Mouse (Mus musculus): ENCODE data around the gene Hspa1b. TPM values are rescaled to one million over a fixed set of nuclear protein-coding genes. Genes with fewer than 3 reads are reported as not detected.

Hspa1b gene
- total and polyA plus RNA-seq, 3 experiments: 0.08 to 0.15 TPM; not detected in 1

- in situ Hi-C loops (cut with MboI; ENCODE audit: low pct_ligation_motif_present, low pct_unique_long_range_greater_than_20kb, low sequenced_read_pairs) (loop anchor here (5.0 kb wide), 1 partner anchor 55 kb away; no protein-coding TSS in a partner anchor), dilution Hi-C loops (cut with MboI; ENCODE audit: extremely low pct_ligation_motif_present, extremely low pct_unique_long_range_greater_than_20kb, low sequenced_read_pairs) (no loop called here)
- DNase-seq (ENCODE audit: extremely low read depth): peak; percentile 73
- H3K27me3 ChIP-seq (replicated peaks): no peaks in the 10 kb centered on the region
- H3K27ac ChIP-seq (ENCODE audit: insufficient read depth, low read depth): no peak overlapping the region
- peaks cover 65 to 74% of the 10 kb centered on the region in 2 experiments for H3K36me3 ChIP-seq (replicated peaks in 1 of 2; ENCODE audit: control insufficient read depth in 1 of 2, insufficient read depth in 1 of 2, low read length in 1 of 2)
- no peak overlapping the region for H3K9ac ChIP-seq (ENCODE audit: insufficient read depth, low read depth)
- peak; percentile 67 for TF ChIP-seq RAD21 (IDR thresholded peaks at IDR 0.05; ENCODE audit: low read depth, low read length)
- no peak for TF ChIP-seq ZKSCAN1 (IDR thresholded peaks at IDR 0.05; ENCODE audit: borderline replicate concordance, low read depth, low read length)
- peak; percentile 55 for TF ChIP-seq SMC3 (IDR thresholded peaks at IDR 0.05; ENCODE audit: low read depth, low read length)
- peak; percentile 82 to 83 for TF ChIP-seq CTCF (conservative IDR thresholded peaks at IDR 0.05 in 1 of 2, IDR thresholded peaks at IDR 0.05 in 1 of 2; ENCODE audit: low read depth in 2 of 2, low read length in 2 of 2)
- H3K4me2 ChIP-seq (ENCODE audit: insufficient read depth, low read depth, poor library complexity, severe bottlenecking): no peak overlapping the region
- peaks cover 14 to 53% of the 10 kb centered on the region in 2 experiments for H3K4me1 ChIP-seq (ENCODE audit: control insufficient read depth in 1 of 2, insufficient read depth in 2 of 2)
- no peak overlapping the region for H3K4me3 ChIP-seq (replicated peaks in 1 of 3; ENCODE audit: low read depth in 2 of 3, low read length in 2 of 3, poor library complexity in 1 of 3)
- no peaks in the 10 kb centered on the region for H3K79me2 ChIP-seq (replicated peaks; ENCODE audit: control insufficient read depth, extremely low read depth, insufficient read depth, poor library complexity, severe bottlenecking)
- no peaks in the 10 kb centered on the region for H3K9me3 ChIP-seq (replicated peaks; ENCODE audit: low read length)
These were observed 47.1 kb downstream of the Hspa1b start for GRCm38 (mm10) chr17:34911945-34912351.

GRCm38 (mm10) chr17:34910982-34911381 lies 48.1 kb downstream of the Hspa1b start:
- no peak for TF ChIP-seq GABPA (IDR thresholded peaks at IDR 0.05; ENCODE audit: insufficient replicate concordance, low read depth, low read length)
- TF ChIP-seq MXI1 (IDR thresholded peaks at IDR 0.05; ENCODE audit: low read depth, low read length): no peak
- TF ChIP-seq EP300 (IDR thresholded peaks at IDR 0.05; ENCODE audit: low read length): no peak
- no peak for TF ChIP-seq ETS1 (conservative IDR thresholded peaks at IDR 0.05; ENCODE audit: low read depth, low read length)
- TF ChIP-seq MAX (IDR thresholded peaks at IDR 0.05; ENCODE audit: low read length): no peak
- TF ChIP-seq ELF1 (IDR thresholded peaks at IDR 0.05; ENCODE audit: low read depth, low read length): peak; percentile 59
- TF ChIP-seq PAX5 (IDR thresholded peaks at IDR 0.05; ENCODE audit: low read length): no peak
- TF ChIP-seq HCFC1 (IDR thresholded peaks at IDR 0.05; ENCODE audit: low read depth, low read length): no peak
- peak overlapping the region; percentile 28 for H3K27ac ChIP-seq (ENCODE audit: insufficient read depth, low read depth)
- peaks cover 75 to 84% of the 10 kb centered on the region in 2 experiments for H3K36me3 ChIP-seq (replicated peaks in 1 of 2; ENCODE audit: control insufficient read depth in 1 of 2, insufficient read depth in 1 of 2, low read length in 1 of 2)
- H3K4me1 ChIP-seq (ENCODE audit: control insufficient read depth in 1 of 2, insufficient read depth in 2 of 2): peaks cover 14 to 49% of the 10 kb centered on the region in 2 experiments
- no peak for DNase-seq (ENCODE audit: extremely low read depth)
- no peaks in the 10 kb centered on the region for H3K79me2 ChIP-seq (replicated peaks; ENCODE audit: control insufficient read depth, extremely low read depth, insufficient read depth, poor library complexity, severe bottlenecking)
- no peaks in the 10 kb centered on the region for H3K27me3 ChIP-seq (replicated peaks)
- in situ Hi-C loops (cut with MboI; ENCODE audit: low pct_ligation_motif_present, low pct_unique_long_range_greater_than_20kb, low sequenced_read_pairs) (loop anchor here (5.0 kb wide), 1 partner anchor 54 kb away; no protein-coding TSS in a partner anchor), dilution Hi-C loops (cut with MboI; ENCODE audit: extremely low pct_ligation_motif_present, extremely low pct_unique_long_range_greater_than_20kb, low sequenced_read_pairs) (no loop called here)
- H3K9me3 ChIP-seq (replicated peaks; ENCODE audit: low read length): no peaks in the 10 kb centered on the region
- H3K4me2 ChIP-seq (ENCODE audit: insufficient read depth, low read depth, poor library complexity, severe bottlenecking): no peak overlapping the region
- no peak overlapping the region for H3K9ac ChIP-seq (ENCODE audit: insufficient read depth, low read depth)
- peak overlapping the region in 1 of 3 experiments; percentile 19 for H3K4me3 ChIP-seq (replicated peaks in 1 of 3; ENCODE audit: low read depth in 2 of 3, low read length in 2 of 3, poor library complexity in 1 of 3)

Other genes with a start within 250 kb of the Hspa1b start
Only the 20 nearest of the 42 such genes appear.
- gene Nelfe, start 108.8 kb downstream of the Hspa1b start, total RNA-seq (2012; rRNA removed): 55.6 and 60.0 TPM in 2 replicates
- 38.7 and 39.6 TPM in 2 replicates for gene Nelfe, start 108.8 kb downstream of the Hspa1b start, total RNA-seq (2014; rRNA removed)
- 159 and 177 TPM in 2 replicates for gene Nelfe, start 108.8 kb downstream of the Hspa1b start, polyA plus RNA-seq (2012; ENCODE audit: insufficient read length, low read depth)
- 0.25 and 0.34 TPM in 2 replicates for gene Cfb, start 96.7 kb downstream of the Hspa1b start, total RNA-seq (2012; rRNA removed)
- gene Cfb, start 96.7 kb downstream of the Hspa1b start, total RNA-seq (2014; rRNA removed): not detected in 2 replicates
- 3.4 and 5.9 TPM in 2 replicates for gene Cfb, start 96.7 kb downstream of the Hspa1b start, polyA plus RNA-seq (2012; ENCODE audit: insufficient read length, low read depth)
- gene Zbtb12, start 79.8 kb downstream of the Hspa1b start, total RNA-seq (2012; rRNA removed): 6.9 and 9.3 TPM in 2 replicates
- 2.2 and 2.4 TPM in 2 replicates for gene Zbtb12, start 79.8 kb downstream of the Hspa1b start, total RNA-seq (2014; rRNA removed)
- 8.0 and 8.5 TPM in 2 replicates for gene Zbtb12, start 79.8 kb downstream of the Hspa1b start, polyA plus RNA-seq (2012; ENCODE audit: insufficient read length, low read depth)
- not detected in 2 replicates for gene Gm20547, start 77.2 kb downstream of the Hspa1b start, total RNA-seq (2012; rRNA removed)
- gene Gm20547, start 77.2 kb downstream of the Hspa1b start, total RNA-seq (2014; rRNA removed): not detected in 2 replicates
- gene Gm20547, start 77.2 kb downstream of the Hspa1b start, polyA plus RNA-seq (2012; ENCODE audit: insufficient read length, low read depth): not detected in 2 replicates
- gene C2, start 61.0 kb downstream of the Hspa1b start, total RNA-seq (2012; rRNA removed): 2.3 and 3.1 TPM in 2 replicates
- 0.69 and 1.3 TPM in 2 replicates for gene C2, start 61.0 kb downstream of the Hspa1b start, total RNA-seq (2014; rRNA removed)
- 4.3 and 6.6 TPM in 2 replicates for gene C2, start 61.0 kb downstream of the Hspa1b start, polyA plus RNA-seq (2012; ENCODE audit: insufficient read length, low read depth)
- gene Ehmt2, start 60.8 kb downstream of the Hspa1b start, total RNA-seq (2012; rRNA removed): 118 and 150 TPM in 2 replicates
- gene Ehmt2, start 60.8 kb downstream of the Hspa1b start, total RNA-seq (2014; rRNA removed): 68.7 and 73.5 TPM in 2 replicates
- gene Ehmt2, start 60.8 kb downstream of the Hspa1b start, polyA plus RNA-seq (2012; ENCODE audit: insufficient read length, low read depth): 100 and 113 TPM in 2 replicates
- gene Slc44a4, start 44.8 kb downstream of the Hspa1b start, total RNA-seq (2012; rRNA removed): 0.38 and 0.55 TPM in 2 replicates
- 0.62 and 0.66 TPM in 2 replicates for gene Slc44a4, start 44.8 kb downstream of the Hspa1b start, total RNA-seq (2014; rRNA removed)
- 1.1 and 1.4 TPM in 2 replicates for gene Slc44a4, start 44.8 kb downstream of the Hspa1b start, polyA plus RNA-seq (2012; ENCODE audit: insufficient read length, low read depth)
- 27.5 and 31.2 TPM in 2 replicates for gene Neu1, start 28.0 kb downstream of the Hspa1b start, total RNA-seq (2012; rRNA removed)
- 28.8 and 32.0 TPM in 2 replicates for gene Neu1, start 28.0 kb downstream of the Hspa1b start, total RNA-seq (2014; rRNA removed)
- gene Neu1, start 28.0 kb downstream of the Hspa1b start, polyA plus RNA-seq (2012; ENCODE audit: insufficient read length, low read depth): 31.9 and 35.4 TPM in 2 replicates
- not detected in 2 replicates for gene Gm20481, start 10.7 kb upstream of the Hspa1b start, total RNA-seq (2012; rRNA removed)
- not detected in 2 replicates for gene Gm20481, start 10.7 kb upstream of the Hspa1b start, total RNA-seq (2014; rRNA removed)
- not detected in 2 replicates for gene Gm20481, start 10.7 kb upstream of the Hspa1b start, polyA plus RNA-seq (2012; ENCODE audit: insufficient read length, low read depth)
- not detected in 2 replicates for gene Hspa1a, start 12.9 kb upstream of the Hspa1b start, total RNA-seq (2012; rRNA removed)
- gene Hspa1a, start 12.9 kb upstream of the Hspa1b start, total RNA-seq (2014; rRNA removed): not detected in 2 replicates
- gene Hspa1a, start 12.9 kb upstream of the Hspa1b start, polyA plus RNA-seq (2012; ENCODE audit: insufficient read length, low read depth): not detected in 2 replicates
- gene Hspa1l, start 13.5 kb upstream of the Hspa1b start, total RNA-seq (2012; rRNA removed): 0.30 and 0.38 TPM in 2 replicates
- not detected in 2 replicates for gene Hspa1l, start 13.5 kb upstream of the Hspa1b start, total RNA-seq (2014; rRNA removed)
- 1.1 and 1.4 TPM in 2 replicates for gene Hspa1l, start 13.5 kb upstream of the Hspa1b start, polyA plus RNA-seq (2012; ENCODE audit: insufficient read length, low read depth)
- gene Lsm2, start 22.6 kb upstream of the Hspa1b start, total RNA-seq (2012; rRNA removed): 104 and 120 TPM in 2 replicates
- gene Lsm2, start 22.6 kb upstream of the Hspa1b start, total RNA-seq (2014; rRNA removed): 134 and 135 TPM in 2 replicates
- 274 and 345 TPM in 2 replicates for gene Lsm2, start 22.6 kb upstream of the Hspa1b start, polyA plus RNA-seq (2012; ENCODE audit: insufficient read length, low read depth)
- 238 and 277 TPM in 2 replicates for gene Vars, start 41.7 kb upstream of the Hspa1b start, total RNA-seq (2012; rRNA removed)
- gene Vars, start 41.7 kb upstream of the Hspa1b start, total RNA-seq (2014; rRNA removed): 90.3 and 97.4 TPM in 2 replicates
- gene Vars, start 41.7 kb upstream of the Hspa1b start, polyA plus RNA-seq (2012; ENCODE audit: insufficient read length, low read depth): 253 and 280 TPM in 2 replicates
- gene Vwa7, start 57.3 kb upstream of the Hspa1b start, total RNA-seq (2012; rRNA removed): 0.42 and 0.46 TPM in 2 replicates
- 0.07 TPM in 1 of 2 replicates, not detected in the other for gene Vwa7, start 57.3 kb upstream of the Hspa1b start, total RNA-seq (2014; rRNA removed)
- 0.94 and 1.2 TPM in 2 replicates for gene Vwa7, start 57.3 kb upstream of the Hspa1b start, polyA plus RNA-seq (2012; ENCODE audit: insufficient read length, low read depth)
- 94.1 and 124 TPM in 2 replicates for gene Sapcd1, start 68.8 kb upstream of the Hspa1b start, total RNA-seq (2012; rRNA removed)
- gene Sapcd1, start 68.8 kb upstream of the Hspa1b start, total RNA-seq (2014; rRNA removed): 130 and 142 TPM in 2 replicates
- 94.4 and 105 TPM in 2 replicates for gene Sapcd1, start 68.8 kb upstream of the Hspa1b start, polyA plus RNA-seq (2012; ENCODE audit: insufficient read length, low read depth)
- gene Msh5, start 87.5 kb upstream of the Hspa1b start, total RNA-seq (2012; rRNA removed): 11.5 and 13.1 TPM in 2 replicates
- gene Msh5, start 87.5 kb upstream of the Hspa1b start, total RNA-seq (2014; rRNA removed): 6.1 and 7.6 TPM in 2 replicates
- 10.6 and 12.1 TPM in 2 replicates for gene Msh5, start 87.5 kb upstream of the Hspa1b start, polyA plus RNA-seq (2012; ENCODE audit: insufficient read length, low read depth)
- 182 and 198 TPM in 2 replicates for gene Clic1, start 90.7 kb upstream of the Hspa1b start, total RNA-seq (2012; rRNA removed)
- 111 and 114 TPM in 2 replicates for gene Clic1, start 90.7 kb upstream of the Hspa1b start, total RNA-seq (2014; rRNA removed)
- 160 and 163 TPM in 2 replicates for gene Clic1, start 90.7 kb upstream of the Hspa1b start, polyA plus RNA-seq (2012; ENCODE audit: insufficient read length, low read depth)
- 3.4 and 4.3 TPM in 2 replicates for gene Ddah2, start 99.8 kb upstream of the Hspa1b start, total RNA-seq (2012; rRNA removed)
- gene Ddah2, start 99.8 kb upstream of the Hspa1b start, total RNA-seq (2014; rRNA removed): 0.94 and 1.4 TPM in 2 replicates
- gene Ddah2, start 99.8 kb upstream of the Hspa1b start, polyA plus RNA-seq (2012; ENCODE audit: insufficient read length, low read depth): 4.8 and 6.3 TPM in 2 replicates
- gene Ly6g6c, start 106.2 kb upstream of the Hspa1b start, total RNA-seq (2012; rRNA removed): not detected in 2 replicates
- gene Ly6g6c, start 106.2 kb upstream of the Hspa1b start, total RNA-seq (2014; rRNA removed): not detected in 2 replicates
- gene Ly6g6c, start 106.2 kb upstream of the Hspa1b start, polyA plus RNA-seq (2012; ENCODE audit: insufficient read length, low read depth): 0.30 and 0.42 TPM in 2 replicates
- not detected in 2 replicates for gene Mpig6b, start 106.9 kb upstream of the Hspa1b start, total RNA-seq (2012; rRNA removed)
- gene Mpig6b, start 106.9 kb upstream of the Hspa1b start, total RNA-seq (2014; rRNA removed): not detected in 2 replicates
- gene Mpig6b, start 106.9 kb upstream of the Hspa1b start, polyA plus RNA-seq (2012; ENCODE audit: insufficient read length, low read depth): 0.10 TPM in 1 of 2 replicates, not detected in the other